Mouse (Mus musculus) gonadal fat pad, adult 2 months (tissue): Measurements from ENCODE around the gene Samd4b. TPM values are rescaled to one million over a fixed set of nuclear protein-coding genes. Genes with fewer than 3 reads are reported as not detected.

Experiments
- DNase-seq: peaks from one replicate; pipeline ENCODE4 v3.0.0-alpha.2; 2012; ENCODE audit warnings: low read depth
- polyA plus RNA-seq: library from polyadenylated mRNA; depleted of rRNA; stranded (reverse); fragments of >200 nt; gene quantifications from 2 replicates; pipeline ENCODE4 v1.2.3, GENCODE M21; 2012

The Samd4b gene
- polyA plus RNA-seq, 1 experiment, result 72.6 TPM

- no peak for DNase-seq
These were observed 219.8 kb downstream of the Samd4b start for GRCm38 (mm10) chr7:28378066-28378690.

DNA sequence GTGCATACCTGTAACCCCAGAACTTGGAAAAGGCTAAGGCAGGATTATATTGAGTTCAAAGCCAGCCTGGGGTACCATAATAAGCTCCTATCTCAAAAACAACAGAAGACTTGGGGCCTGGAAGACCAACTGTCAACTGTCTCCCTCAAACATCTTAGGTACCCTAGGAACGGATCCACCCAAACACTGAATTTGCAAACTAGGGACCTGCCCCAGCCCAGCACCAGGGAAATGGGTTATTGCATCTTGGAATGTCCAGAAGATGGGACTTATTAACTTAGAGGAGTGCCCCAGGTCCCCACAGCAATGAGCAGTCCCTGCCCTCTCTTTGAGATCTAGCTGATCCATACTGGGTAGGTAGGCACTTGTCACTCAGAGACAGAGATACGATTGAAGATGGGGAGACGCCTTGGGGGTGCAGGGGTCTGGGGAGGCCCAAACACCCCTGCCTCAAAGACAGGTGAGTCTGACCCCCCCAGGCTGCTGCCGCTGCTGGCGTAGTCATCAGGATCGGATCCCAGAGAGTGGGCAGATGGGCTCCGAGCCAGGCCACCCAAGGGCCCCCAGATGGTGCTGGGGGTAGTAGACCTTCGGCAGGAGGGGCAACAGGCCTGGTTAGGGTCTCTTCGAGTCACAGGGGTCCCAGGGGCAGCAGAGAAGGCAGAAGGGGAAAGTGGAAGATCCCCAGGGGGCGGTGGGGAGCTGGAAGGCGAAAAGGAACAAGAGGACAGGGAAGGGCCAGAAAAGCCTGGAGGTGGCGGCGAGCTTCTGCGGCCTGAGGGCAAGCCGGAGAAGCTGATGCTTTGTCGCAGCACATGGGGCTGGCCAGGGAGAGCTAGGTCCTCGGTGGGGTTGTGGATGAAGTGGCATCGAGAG is 220.5 kb downstream of the Samd4b start:
- DNase-seq, result no peak

GRCm38 (mm10) chr7:28376011-28376771 is 221.8 kb downstream of the Samd4b start:
- no peak for DNase-seq

DNA sequence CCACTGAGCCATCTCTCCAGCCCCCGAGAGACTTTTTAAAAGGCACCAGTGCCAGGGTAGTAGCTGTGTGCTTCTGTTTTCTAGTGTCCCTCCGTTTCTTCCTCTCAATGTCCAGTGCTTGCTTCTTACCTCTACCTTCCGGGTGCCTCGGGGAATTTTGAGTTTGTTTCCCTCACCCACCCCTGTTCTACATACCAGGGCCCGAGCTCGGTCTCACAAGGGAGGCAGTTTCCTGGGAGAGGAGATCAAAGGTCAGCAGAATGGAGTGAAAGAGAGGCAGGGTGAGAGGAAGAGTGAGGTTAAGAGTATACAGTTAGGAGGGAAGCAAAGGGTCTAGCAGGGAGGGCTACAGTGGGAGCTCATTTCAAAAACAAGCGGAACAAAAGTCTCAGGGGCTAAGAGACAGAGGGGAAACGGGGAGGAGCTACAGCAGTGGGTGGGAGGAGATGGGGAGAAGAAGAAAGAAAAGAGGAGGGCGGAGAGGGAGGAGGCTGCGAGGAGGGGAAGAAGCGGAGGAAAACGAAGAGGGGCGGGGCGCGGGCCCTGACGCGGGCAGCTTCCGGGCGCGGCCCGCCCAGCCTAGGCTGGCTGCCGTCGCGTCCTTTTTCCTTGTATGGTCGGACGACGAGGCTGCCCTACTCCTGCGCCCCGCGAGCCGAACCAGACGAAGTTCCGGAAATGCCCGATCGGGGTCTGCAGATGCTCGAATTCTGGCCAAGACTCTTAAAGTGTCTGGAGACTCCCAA is 222.6 kb downstream of the Samd4b start:
- DNase-seq, result no peak

GRCm38 (mm10) chr7:28374647-28375046 is 223.3 kb downstream of the Samd4b start:
- no peak for DNase-seq

- DNase-seq, result no peak
These were observed 224.0 kb downstream of the Samd4b start for GRCm38 (mm10) chr7:28373891-28374495.

DNA sequence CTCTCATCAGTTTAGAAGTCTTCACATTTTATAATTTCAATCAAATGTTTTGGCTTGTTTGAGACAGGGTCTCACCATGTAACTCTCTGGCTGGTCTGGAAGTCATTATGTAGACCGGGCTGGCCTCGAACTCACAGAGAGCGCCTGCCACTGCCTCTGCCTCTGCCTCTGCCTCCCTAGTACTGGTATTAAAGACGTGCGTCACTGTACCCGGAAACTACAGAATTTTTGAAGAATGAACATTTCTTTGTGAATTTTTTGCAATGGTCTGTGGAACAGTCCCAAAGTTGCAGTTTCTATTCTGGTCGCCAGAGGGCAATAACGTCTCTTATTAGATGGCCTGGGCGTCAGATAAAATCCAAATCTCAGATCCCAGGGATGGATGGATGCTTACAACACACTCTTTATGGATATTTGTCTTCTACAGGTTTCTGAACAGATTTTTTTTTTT is 224.8 kb downstream of the Samd4b start:
- DNase-seq, result no peak

DNA sequence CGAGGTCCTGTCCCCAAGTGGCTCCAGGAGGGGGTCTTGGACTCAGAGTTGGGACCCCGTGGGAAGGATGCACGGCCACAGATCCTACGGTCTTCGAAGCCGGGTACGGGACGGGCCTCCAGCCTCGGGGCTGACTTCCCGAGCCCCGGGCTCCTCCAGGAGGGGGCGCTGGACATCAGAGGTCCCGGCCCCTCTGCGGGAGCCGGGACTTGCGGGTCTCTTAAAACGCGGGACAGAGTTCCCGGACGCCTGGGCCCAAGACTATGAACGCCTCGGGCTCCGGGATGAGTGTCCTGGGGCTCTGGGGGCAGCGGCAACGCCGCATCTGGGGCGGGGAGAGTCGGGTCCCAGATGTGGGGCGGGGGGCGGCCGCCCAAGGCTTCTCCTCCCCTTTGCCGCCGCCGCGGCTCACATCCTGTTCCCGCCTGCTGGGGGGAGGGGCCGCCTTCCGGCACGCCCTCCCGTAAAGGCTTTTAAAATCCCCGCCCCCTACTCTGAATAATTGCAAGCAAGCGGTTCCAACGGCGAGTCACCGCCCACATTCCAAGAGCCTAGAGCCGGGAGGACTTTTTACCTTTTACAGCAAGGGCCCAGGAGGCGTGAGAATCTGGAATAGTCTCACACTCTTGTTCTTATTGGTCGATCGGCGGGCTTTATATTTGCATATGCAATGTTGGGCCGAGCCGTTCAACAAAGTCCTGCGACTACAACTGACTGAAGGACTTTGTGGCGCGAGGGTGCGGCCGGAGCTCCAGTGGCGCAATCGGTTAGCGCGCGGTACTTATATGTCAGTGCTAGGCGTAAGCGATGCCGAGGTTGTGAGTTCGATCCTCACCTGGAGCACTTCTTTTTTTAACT is 225.5 kb downstream of the Samd4b start, which contains the start of gene Plekhg2:
Plekhg2 (minus strand) TSS at position 349 of the 858 bp plus-strand sequence.
- no peak for DNase-seq

- no peak for DNase-seq
These were observed 226.4 kb downstream of the Samd4b start for GRCm38 (mm10) chr7:28371514-28371989.

DNA sequence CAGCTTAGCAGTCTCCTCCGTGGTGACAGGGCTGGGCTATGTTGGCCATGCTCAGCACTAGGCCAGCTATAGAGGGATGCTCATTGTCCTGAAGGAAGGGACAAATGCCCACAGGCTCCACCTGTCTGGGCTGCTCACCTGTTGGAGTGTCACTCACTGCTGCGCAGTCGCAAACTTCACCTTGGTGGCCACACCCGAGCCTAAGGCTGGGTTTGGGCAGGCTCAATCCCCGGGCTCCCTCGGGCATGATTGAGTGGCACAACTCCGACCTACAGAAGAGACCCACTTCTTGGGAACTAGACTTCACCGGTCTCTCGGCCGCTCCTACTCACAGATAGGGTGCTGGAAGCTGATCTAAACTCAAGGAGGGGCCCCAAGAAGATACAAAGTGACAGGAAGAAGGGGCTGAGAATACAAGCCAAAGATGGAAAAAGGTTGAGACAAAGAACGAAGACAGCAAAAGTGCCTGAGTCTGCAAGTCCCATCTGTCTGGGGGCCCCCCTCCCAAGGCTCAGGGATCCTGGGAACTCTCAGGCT is 226.9 kb downstream of the Samd4b start:
- DNase-seq, result no peak

DNA sequence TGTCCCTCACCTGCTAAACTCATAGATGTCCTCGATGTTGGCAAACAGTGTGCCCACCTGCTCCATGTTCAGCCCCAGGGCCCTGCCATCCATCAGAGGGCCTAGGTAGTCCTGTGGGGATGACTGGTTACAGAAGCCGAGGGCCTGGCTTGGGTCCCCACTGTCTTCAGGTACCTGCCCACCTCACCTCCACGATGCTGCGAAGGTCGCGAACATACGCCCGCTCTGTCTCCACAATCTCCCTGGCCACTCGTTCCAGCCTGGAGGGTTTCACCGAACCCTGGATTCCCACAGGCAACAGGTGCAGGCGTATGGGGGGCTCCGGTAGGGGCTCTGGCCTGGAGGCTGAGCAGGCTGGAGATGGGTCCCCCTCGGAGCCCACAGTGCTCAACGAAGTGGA is 227.9 kb downstream of the Samd4b start:
- DNase-seq, result no peak

GRCm38 (mm10) chr7:28368276-28368920 is 229.5 kb downstream of the Samd4b start:
- DNase-seq, result no peak

- no peak for DNase-seq
These were observed 230.2 kb downstream of the Samd4b start for GRCm38 (mm10) chr7:28367663-28368275.

- DNase-seq, result no peak
These were observed 235.4 kb downstream of the Samd4b start for GRCm38 (mm10) chr7:28362441-28363060.

DNA sequence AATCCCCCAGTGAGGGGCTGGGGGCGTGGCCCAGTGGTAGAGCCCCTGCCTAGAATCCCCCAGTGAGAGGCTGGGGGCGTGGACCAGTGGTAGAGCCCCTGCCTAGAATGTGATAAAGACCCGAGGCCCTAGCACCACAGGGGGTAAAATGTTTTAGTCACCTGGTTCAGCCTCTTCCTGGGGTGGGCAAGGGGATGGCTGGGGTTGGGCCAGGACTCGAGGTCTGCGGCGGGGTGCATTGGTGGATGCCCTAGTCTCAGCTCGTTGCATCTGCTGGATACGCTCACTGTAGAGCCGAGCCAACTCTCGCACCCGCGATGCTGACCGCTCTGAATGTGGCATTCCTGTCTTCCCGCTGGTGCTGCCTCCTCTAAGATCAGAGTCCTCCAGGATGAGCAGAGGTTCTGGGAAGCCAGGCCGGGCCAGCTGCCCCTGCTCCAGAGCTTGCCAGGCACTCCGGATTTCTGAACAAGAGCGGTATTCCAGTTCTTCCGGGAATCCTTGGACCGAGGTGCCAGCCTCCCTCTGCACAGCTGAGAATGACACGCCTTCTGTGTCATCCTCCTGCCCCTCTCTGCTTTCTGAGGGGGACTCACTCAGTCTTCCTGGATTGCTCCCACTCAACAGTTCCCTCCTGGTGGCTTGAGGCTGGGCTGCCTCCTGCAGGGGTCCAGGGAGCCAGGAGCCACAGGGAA is 236.2 kb downstream of the Samd4b start:
- DNase-seq, result no peak

DNA sequence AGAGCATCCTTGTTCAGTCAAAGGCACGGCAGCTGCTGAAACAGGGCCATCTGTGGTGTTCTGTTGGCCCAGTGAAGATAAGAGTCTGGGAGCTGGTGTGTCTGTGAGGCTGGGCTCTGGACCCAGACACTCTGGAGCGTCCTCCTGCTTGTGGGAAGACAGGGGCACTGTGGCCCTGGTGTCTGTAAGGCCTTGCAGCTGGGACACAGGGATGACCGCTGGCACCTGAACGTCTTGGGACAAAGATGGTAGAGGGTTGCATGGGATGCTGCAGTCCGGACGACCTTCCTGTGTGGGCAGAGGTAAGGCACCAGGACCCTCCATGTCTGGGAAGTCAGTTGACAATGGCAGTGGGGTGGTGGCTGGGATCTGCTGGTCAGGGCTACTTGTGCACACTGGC is 237.7 kb downstream of the Samd4b start:
- no peak for DNase-seq

DNA sequence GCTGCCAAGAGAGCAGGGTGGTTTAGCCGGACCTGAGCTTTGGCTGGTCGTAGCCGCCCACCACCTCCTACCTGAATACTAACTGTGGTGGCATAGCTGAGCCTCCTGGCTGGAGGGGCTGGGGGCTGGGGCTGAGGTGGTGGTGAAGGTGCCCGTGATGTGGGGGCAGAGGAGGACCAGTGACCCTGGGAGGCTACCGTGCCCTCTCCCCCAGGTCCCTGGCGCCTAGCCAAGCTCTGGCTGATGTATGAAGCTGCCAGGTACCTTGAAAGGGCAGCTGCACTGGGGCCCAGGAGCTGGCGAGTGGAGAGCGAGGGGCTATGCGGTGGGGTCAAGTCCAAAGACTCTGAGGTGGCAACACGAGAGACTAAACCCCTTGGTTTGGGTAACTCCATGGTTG is 238.1 kb downstream of the Samd4b start:
- DNase-seq, result no peak

GRCm38 (mm10) chr7:28358431-28358830 is 239.5 kb downstream of the Samd4b start:
- no peak for DNase-seq
